Mouse (Mus musculus) B cell, adult 2 months (primary cell): ENCODE results near the gene C130026I21Rik.
A peak's percentile ranks its signal among the peaks of the same experiment; 100 is the strongest.
"Not testable (repeated sequence)": the region's sequence is repeated elsewhere in the genome, so short reads cannot be mapped to it uniquely, and the experiment has no call there.

Experiments
- DNase-seq, 2 experiments: peaks; one replicate each; pipeline ENCODE4 v3.0.0; 2022

The C130026I21Rik gene

GRCm38 (mm10) chr1:85270466-85270865 lies at the start of gene C130026I21Rik:
Gene C130026I21Rik (minus strand): TSS chr1:85270566.
- DNase-seq, result not testable (repeated sequence)

DNA sequence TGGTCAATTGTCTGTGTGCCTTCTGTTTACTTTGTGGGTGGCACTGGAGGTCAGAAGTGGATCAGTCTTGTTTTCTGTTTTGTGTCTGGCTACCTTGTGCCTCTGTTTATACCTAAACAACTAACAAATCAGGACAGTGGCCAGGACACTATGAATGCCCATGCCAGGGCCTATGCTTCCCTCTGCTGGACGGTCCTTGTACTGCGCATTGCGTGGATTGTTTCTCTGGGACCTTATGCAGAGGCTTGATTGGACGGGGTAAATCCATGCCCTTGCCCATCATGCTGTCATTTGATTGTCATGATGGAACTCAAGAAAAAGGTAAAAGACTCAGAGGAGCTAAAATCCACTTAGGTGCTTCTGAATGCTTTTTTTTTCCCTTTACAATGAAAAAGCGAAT lies 16.7 kb upstream of the C130026I21Rik start:
- peak; percentile 75 to 77 for DNase-seq

- DNase-seq, result not testable (repeated sequence)
Measured at GRCm38 (mm10) chr1:85276421-85276820, 6.1 kb upstream of the C130026I21Rik start.

DNA sequence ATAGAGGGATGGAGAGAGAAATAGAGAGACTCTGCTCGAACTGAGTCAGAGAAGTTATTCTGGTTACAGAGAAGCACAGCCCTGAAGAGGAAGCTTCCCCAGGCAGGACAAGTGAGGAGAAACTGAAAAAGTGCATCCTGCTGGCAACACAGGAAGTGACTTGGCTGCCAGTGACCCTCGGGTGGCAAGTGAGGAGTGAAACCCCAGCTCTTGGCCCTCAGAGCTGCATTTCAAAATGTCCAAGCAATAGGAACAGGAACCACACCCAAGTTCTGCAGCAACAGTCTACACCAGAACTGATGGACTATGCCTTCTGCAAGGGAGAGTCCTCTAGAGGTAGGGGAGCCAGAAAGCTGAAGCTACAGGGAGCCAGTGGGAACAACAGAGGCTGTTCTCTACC lies 11.7 kb downstream of the C130026I21Rik start:
- peak; percentile 21 to 28 for DNase-seq

- not testable (repeated sequence) for DNase-seq
Measured at GRCm38 (mm10) chr1:85255217-85255616, 15.1 kb downstream of the C130026I21Rik start.

- DNase-seq, result not testable (repeated sequence)
Measured at GRCm38 (mm10) chr1:85251211-85251610, 19.2 kb downstream of the C130026I21Rik start.

DNA sequence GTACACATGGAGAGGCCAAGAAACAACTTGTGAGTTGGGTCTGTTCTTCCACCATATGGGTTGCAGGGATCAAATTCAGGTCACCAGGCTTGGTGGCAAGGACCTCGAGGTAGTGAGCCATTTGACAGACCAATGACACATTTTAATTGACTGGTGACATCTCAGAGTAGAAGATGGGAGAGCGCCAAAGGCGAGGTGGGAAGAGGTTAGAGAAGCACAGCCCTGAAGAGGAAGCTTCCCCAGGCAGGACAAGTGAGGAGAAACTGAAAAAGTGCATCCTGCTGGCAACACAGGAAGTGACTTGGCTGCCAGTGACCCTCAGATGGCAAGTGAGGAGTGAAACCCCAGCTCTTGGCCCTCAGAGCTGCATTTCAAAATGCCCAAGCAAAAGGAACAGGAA lies 21.4 kb downstream of the C130026I21Rik start:
- DNase-seq, result not testable (repeated sequence)

DNA sequence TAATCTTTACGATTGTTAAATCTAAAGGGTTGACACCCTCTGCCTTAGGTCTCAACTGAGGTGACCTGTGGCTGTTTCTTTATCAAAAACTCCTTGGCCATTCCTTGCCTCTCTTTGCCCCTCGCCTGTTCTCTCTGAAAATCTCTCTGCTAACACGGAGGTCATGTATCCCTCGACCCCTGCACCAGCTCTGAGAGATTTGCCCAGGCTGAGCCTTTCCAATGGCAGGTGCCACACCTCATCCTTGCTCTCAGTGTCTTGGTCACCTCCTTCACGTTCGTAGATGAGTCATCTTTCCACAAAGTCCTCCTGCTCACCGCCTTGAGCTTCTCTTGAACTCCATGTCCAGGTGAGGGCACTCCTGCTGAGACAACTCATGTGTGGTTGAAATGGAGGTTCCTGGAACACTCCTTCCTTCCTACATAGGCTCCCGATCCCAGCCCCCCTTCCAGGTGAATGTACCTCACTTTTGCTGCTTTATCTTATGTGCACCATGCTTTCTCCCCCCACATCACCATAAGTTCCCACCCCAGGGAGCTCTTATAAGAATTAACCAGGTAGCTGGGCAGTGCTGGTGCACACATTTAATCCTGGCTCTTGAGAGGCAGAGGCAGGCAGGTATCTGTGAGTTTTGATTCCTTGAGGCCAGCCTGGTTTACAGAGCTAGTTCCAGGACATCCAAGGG lies 23.4 kb downstream of the C130026I21Rik start:
- DNase-seq, result not testable (repeated sequence)

DNA sequence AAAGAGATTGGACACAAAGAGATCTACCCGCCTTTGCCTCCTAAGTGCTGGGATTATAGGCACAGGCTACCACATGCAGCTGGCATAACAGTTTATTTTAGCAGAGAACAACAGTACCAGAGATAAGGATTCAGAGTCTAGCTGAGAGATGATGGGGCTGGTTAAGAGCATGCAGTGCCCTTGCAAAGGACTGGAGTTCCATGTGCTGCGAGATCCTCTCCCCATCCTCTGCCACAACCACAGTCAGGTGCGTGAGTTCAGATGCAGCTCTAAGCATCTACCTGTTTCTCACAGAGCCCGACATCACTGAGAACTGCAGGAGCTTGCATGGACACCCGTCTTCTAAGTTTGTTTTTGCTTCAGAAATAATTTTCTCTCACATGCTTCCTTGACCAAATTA lies 24.1 kb downstream of the C130026I21Rik start:
- DNase-seq, result not testable (repeated sequence)

GRCm38 (mm10) chr1:85244941-85245340 lies 25.4 kb downstream of the C130026I21Rik start:
- DNase-seq, result not testable (repeated sequence)

DNA sequence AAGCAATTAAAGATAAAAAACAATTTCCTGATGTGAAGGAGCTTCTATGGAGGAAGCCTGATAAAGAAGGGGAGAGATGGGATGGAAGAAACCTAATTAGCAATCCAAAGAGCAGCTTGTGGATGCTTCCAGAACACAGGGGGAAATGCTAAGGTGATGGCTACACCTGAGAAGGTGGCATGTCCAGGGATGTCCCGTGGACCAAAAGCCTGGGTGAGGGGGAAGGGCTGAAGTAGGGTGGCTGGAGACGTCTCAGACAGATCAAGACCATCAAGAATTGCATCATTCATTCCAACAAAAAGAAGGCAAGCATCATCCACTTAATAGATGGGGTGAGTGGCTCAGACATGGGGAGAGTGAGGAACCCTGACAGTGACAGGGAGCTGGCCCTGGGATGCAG lies 27.3 kb downstream of the C130026I21Rik start:
- DNase-seq, result not testable (repeated sequence)

- DNase-seq, result not testable (repeated sequence)
Measured at GRCm38 (mm10) chr1:85239018-85239775, 31.2 kb downstream of the C130026I21Rik start.

DNA sequence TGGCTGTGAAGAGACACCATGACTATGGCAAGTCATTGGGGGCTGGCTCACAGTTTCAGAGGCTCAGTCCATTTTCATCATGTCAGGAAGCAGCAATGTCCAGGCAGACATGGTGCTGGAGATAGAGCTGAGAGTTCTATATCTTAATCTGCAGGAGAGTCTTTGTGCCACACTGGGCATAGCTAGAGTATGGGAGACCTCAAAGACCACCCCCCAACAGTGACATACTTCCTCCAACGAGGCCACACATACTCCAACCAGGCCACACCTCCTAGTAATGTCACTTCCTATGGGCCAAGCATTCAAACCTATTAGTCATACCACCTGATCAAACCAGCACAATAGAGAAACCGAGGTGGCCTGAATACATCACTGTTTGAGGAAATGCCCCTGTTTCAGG lies 63.8 kb downstream of the C130026I21Rik start:
- not testable (repeated sequence) for DNase-seq

- DNase-seq, result peak in 1 of 2 experiments; percentile 25
Measured at GRCm38 (mm10) chr1:85199523-85199922, 70.8 kb downstream of the C130026I21Rik start.

- not testable (repeated sequence) for DNase-seq
Measured at GRCm38 (mm10) chr1:85198647-85199350, 71.6 kb downstream of the C130026I21Rik start.

GRCm38 (mm10) chr1:85196732-85197131 lies 73.6 kb downstream of the C130026I21Rik start:
- DNase-seq, result not testable (repeated sequence)

DNA sequence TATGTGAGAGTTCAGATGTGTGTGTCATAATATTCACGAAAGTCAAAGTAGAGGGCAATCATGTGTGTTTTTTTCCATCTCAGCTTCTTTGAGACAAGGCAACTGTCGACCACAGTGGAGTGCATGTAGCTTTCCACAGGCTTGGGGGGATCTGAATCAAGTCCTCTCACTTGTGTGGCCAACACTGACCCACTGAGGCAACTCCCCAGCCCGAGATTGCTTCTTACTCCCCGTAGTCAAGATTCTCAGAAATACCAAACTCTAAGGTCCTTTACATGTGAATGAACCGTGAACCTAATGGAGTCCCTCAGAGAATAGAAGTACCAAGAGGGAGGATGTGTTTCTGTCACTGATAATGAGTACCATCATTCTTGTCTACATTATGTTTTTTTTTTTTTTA lies 76.6 kb downstream of the C130026I21Rik start:
- DNase-seq, result not testable (repeated sequence)

GRCm38 (mm10) chr1:85181981-85182380 lies 88.4 kb downstream of the C130026I21Rik start:
- DNase-seq, result not testable (repeated sequence)

GRCm38 (mm10) chr1:85178971-85179370 lies 91.4 kb downstream of the C130026I21Rik start:
- DNase-seq, result not testable (repeated sequence)

DNA sequence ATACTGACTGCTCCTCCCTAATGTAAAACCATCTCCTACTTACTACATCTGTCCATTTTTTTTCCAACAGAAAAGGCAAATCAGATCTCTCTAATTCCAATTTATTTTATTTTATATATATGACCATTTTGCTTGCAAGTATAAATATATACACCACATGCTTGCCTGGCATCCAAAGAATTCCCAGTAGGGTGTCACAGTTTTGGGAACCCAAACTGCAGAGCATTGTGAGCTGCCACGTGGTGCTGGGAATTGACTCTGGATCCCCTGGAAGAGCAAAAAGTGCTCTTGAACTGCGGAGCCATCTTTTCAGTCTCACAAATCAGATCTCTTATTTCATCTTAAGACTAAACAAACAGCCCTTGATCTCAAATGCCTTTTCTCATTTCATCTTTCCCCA lies 107.5 kb downstream of the C130026I21Rik start:
- not testable (repeated sequence) for DNase-seq

DNA sequence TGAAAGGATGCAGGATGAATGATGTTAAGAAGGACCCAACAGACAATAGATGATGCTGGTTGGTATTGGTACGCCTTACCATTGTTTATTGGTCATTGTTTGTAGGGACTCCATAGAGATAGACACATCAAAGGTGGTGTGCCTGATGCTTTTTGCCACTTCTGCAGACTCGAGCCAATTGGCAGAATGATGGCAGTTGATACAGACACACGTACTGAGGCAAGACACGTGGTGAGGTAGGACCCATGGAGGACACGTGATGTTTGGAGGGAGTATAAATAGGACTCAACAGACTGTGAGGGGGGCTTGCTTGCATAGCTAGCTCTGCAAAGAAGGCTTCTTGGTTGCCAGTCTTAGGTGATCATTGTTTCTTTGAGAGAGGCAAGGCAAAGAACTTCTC lies 115.2 kb downstream of the C130026I21Rik start:
- DNase-seq, result not testable (repeated sequence)

DNA sequence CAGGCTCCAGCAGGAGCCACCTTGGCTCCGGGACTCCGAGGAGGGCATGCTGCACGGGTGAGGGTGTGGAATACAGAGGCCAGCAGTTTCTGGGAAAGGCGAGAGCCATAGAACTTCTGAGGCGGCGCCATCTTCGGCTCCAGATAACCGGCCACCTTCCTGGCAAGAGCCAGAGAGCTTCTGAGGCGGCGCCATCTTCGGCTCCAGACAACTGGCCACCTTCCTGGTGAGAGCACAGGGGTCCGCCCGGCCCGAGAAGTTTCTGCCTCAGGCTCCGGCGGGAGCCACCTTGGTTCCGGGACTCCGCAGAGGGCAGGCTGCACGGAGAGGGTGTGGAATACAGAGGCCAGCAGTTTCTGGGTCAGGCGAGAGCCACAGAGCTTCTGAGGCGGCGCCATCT lies 136.7 kb downstream of the C130026I21Rik start:
- not testable (repeated sequence) for DNase-seq

DNA sequence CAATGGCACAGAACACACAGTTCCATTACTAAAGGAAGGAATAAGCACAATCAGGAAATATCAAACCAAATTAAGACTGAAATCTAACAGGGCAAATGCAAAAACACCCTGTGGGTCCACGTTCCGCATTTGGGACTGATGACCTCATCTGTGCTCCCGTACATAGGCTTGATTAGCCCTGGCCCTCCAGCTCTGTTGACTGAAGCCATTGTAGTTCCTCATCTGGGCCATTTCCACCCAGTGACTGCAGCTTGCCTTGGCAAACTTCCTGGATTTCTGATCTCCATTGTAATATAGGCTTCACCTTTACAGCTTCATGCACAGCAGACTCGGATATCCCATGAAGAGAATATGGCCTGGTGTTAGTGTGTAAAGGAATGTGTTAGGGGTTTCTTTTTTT lies 148.5 kb downstream of the C130026I21Rik start:
- not testable (repeated sequence) for DNase-seq
